Mouse (Mus musculus): ENCODE results near the gene Ddx46. TPM values are rescaled to one million over a fixed set of nuclear protein-coding genes. Genes with fewer than 3 reads are reported as not detected.
A peak's percentile ranks its signal among the peaks of the same experiment; 100 is the strongest.
"Not testable (repeated sequence)": the region's sequence is repeated elsewhere in the genome, so short reads cannot be mapped to it uniquely, and the experiment has no call there.

The Ddx46 gene
- total RNA-seq, 2 experiments from 2014 or later = 49.4 to 55.2 TPM

GRCm38 (mm10) chr13:55636185-55636983 lies 1.6 kb downstream of the Ddx46 start:
- DNase-seq (ENCODE audit: low spot score in 2 of 2) = no peak

- peak; percentile 80 to 86 for DNase-seq (ENCODE audit: low spot score in 2 of 2)
Observed at GRCm38 (mm10) chr13:55640480-55640879, 5.7 kb downstream of the Ddx46 start.

GRCm38 (mm10) chr13:55644525-55644924 lies 9.7 kb downstream of the Ddx46 start:
- no peak for DNase-seq (ENCODE audit: low spot score in 2 of 2)

- DNase-seq (ENCODE audit: low spot score in 2 of 2) = no peak
Observed at GRCm38 (mm10) chr13:55650098-55650497, 15.3 kb downstream of the Ddx46 start.

GRCm38 (mm10) chr13:55650980-55651379 lies 16.2 kb downstream of the Ddx46 start:
- DNase-seq (ENCODE audit: low spot score in 2 of 2) = no peak

- DNase-seq (ENCODE audit: low spot score in 2 of 2) = peak; percentile 34 to 39
Observed at GRCm38 (mm10) chr13:55668550-55668949, 33.7 kb downstream of the Ddx46 start.

- DNase-seq (ENCODE audit: low spot score in 2 of 2) = no peak
Observed at GRCm38 (mm10) chr13:55672711-55673110, 37.9 kb downstream of the Ddx46 start.

GRCm38 (mm10) chr13:55677364-55677763 lies 42.5 kb downstream of the Ddx46 start:
- no peak for DNase-seq (ENCODE audit: low spot score in 2 of 2)

- DNase-seq (ENCODE audit: low spot score in 2 of 2) = no peak
Observed at GRCm38 (mm10) chr13:55682201-55682600, 47.4 kb downstream of the Ddx46 start.

GRCm38 (mm10) chr13:55683581-55683980 lies 48.8 kb downstream of the Ddx46 start:
- no peak for DNase-seq (ENCODE audit: low spot score in 2 of 2)

- DNase-seq (ENCODE audit: low spot score in 2 of 2) = no peak
Observed at GRCm38 (mm10) chr13:55686107-55686633, 51.3 kb downstream of the Ddx46 start.

GRCm38 (mm10) chr13:55687927-55688602 lies 53.2 kb downstream of the Ddx46 start:
- DNase-seq (ENCODE audit: low spot score in 2 of 2) = no peak

- DNase-seq (ENCODE audit: low spot score in 2 of 2) = peak; percentile 85 to 91
Observed at GRCm38 (mm10) chr13:55692535-55693242, 57.9 kb downstream of the Ddx46 start, which contains the start of gene B230219D22Rik. Gene B230219D22Rik, plus strand, starts transcription at chr13:55693124.

GRCm38 (mm10) chr13:55693243-55693721 lies 58.5 kb downstream of the Ddx46 start:
- DNase-seq (ENCODE audit: low spot score in 2 of 2) = no peak

- no peak for DNase-seq (ENCODE audit: low spot score in 2 of 2)
Observed at GRCm38 (mm10) chr13:55694110-55694509, 59.3 kb downstream of the Ddx46 start.

GRCm38 (mm10) chr13:55695989-55696388 lies 61.2 kb downstream of the Ddx46 start:
- DNase-seq (ENCODE audit: low spot score in 2 of 2) = not testable (repeated sequence)

GRCm38 (mm10) chr13:55704301-55704700 lies 69.5 kb downstream of the Ddx46 start:
- DNase-seq (ENCODE audit: low spot score in 2 of 2) = no peak

- no peak for DNase-seq (ENCODE audit: low spot score in 2 of 2)
Observed at GRCm38 (mm10) chr13:55712846-55713245, 78.0 kb downstream of the Ddx46 start.

GRCm38 (mm10) chr13:55714501-55715166 lies 79.8 kb downstream of the Ddx46 start, which contains the start of gene Txndc15:
Gene Txndc15, plus strand, starts transcription at chr13:55714650.
- peak; percentile 92 to 94 for DNase-seq (ENCODE audit: low spot score in 2 of 2)

- no peak for DNase-seq (ENCODE audit: low spot score in 2 of 2)
Observed at GRCm38 (mm10) chr13:55715167-55715512, 80.3 kb downstream of the Ddx46 start.

Measured in layer of hippocampus, postnatal 10 days (tissue).